Mouse (Mus musculus) lung, embryonic 16.5 days (tissue): ENCODE data around the gene Gabrg3. TPM values are rescaled to one million over a fixed set of nuclear protein-coding genes. Genes with fewer than 3 reads are reported as not detected.

ENCODE experiments used
- ATAC-seq: fragments of 200-750 bp; cut with Nextera tagmentation; 2 replicates; pipeline ENCODE4 v1.8.0; 2017; ENCODE audit warnings: low read depth, mild to moderate bottlenecking, moderate library complexity
- H3K27ac ChIP-seq: fragments of 300-500 bp; sonication (generic); 2 replicates; pipeline ENCODE4 v1.5.1; 2014; ENCODE audit warnings: mild to moderate bottlenecking, control low read depth, low read length
- H3K27me3 ChIP-seq: fragments of 300-500 bp; sonication (generic); 2 replicates; pipeline ENCODE4 v1.6.1; 2014; ENCODE audit warnings: low read depth, low read length, mixed read lengths; ENCODE audit not compliant: control insufficient read depth, insufficient read depth
- H3K36me3 ChIP-seq: fragments of 300-500 bp; sonication (generic); 2 replicates; pipeline ENCODE4 v1.6.1; 2014; ENCODE audit warnings: low read length; ENCODE audit not compliant: control insufficient read depth, insufficient read depth
- H3K4me1 ChIP-seq: fragments of 300-500 bp; sonication (generic); replicated peaks from 2 replicates; pipeline ENCODE4 v1.6.1; 2014; ENCODE audit warnings: low read length, mixed read lengths; ENCODE audit not compliant: control insufficient read depth, insufficient read depth
- H3K4me2 ChIP-seq: fragments of 300-500 bp; sonication (generic); 2 replicates; pipeline ENCODE4 v1.6.1; 2014; ENCODE audit warnings: low read depth, low read length, control low read depth
- H3K4me3 ChIP-seq: fragments of 300-500 bp; sonication (generic); 2 replicates; pipeline ENCODE4 v1.5.1; 2014; ENCODE audit warnings: mild to moderate bottlenecking, low read length, control low read depth
- H3K9ac ChIP-seq: fragments of 300-500 bp; sonication (generic); 2 replicates; pipeline ENCODE4 v1.6.1; 2014; ENCODE audit warnings: low read length, control low read depth
- H3K9me3 ChIP-seq: fragments of 300-500 bp; sonication (generic); 2 replicates; pipeline ENCODE4 v1.6.1; 2016; ENCODE audit warnings: low read length; ENCODE audit not compliant: control insufficient read depth
- WGBS: fragments of 180-500 bp; shearing (Covaris S2); extraction: QIAGEN DNeasy Blood & Tissue Kit; methylation state at CpG from one replicate; pipeline ENCODE4 v1.1.7; 2014; 5-methylcytosine and 5-hydroxymethylcytosine counted together
- polyA plus RNA-seq: library from polyadenylated mRNA; unstranded; fragments of >200 nt; fragmentation: Nextera tagmentation; extraction: Ambion mirVana; gene quantifications from 2 replicates; pipeline ENCODE4 v1.2.1, GENCODE M21; 2015

Gabrg3 gene
- 0.25 and 0.28 TPM in 2 replicates for polyA plus RNA-seq

DNA sequence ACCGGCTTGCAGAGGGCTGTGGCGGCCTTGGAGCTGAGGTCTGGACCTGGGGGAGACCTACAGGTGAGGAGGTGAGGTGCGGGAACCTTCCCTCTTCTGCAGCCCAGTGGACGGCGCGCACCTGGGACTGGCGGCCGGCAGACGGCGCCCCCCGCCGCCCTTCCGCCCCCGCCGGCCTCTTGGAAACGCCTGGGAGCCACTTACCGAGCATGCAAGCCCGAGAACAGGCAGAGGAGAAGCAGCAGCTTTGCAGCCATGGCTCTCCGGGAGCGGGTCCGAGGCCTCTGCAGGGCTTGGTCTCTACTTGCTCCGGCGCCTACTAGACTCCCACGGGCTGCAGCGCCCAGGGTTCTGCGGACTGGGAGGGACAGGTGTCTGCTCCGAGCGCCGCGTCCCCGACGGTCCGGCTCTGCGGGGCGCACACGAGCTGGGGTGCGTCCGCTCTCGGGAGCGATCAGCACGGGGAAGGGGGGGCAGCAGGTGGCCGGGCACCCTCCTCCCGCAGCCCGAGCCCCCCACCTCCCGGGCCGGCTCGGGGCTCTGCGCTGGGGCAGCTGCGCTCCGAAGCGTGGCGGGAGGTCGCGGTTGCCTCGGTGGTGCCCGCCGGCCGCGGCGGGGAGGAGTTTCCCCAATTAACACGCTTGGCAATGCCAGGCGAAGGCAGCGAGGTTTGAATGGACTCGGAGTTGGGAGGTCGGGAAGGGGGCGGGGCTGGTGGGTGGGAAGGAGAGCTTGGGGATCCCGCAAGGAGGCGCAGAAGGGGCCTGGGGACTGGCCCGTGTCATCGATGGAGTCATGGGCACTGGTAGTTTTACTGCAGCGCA lies at the start of gene Gabrg3:
TSS of gene Gabrg3 (minus strand) at position 672 of the 824 bp plus-strand sequence.
- WGBS = under 1% methylated on average over 45 of the region's 71 CpGs
- peak within 1 kb of the TSS; percentile 81 for H3K4me2 ChIP-seq

DNA sequence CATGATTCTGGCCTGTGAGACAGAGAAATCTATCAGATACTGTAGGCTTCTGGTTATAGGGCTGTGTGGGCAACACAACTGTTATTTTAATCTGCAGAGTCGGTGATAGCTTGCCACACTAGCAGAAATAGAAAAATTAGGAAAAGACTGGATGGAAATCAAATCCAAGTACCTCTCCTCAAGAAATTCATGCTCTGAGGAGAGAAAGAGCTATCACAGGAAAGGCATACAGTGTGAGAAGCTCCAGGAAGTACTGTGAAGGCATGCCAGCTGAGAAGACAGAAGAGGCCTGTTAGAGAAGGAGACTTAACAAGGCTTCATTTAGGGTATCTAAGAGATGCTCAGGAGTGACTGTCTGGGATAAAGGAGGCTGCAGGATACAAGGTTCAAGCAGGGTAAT lies 35.7 kb upstream of the Gabrg3 start:
- Histone ChIP-seq H3K27me3 (no peaks in the 10 kb centered on the region), H3K27ac (no peak overlapping the region), H3K4me3 (no peak overlapping the region), H3K36me3 (no peaks in the 10 kb centered on the region), H3K9me3 (no peaks in the 10 kb centered on the region), H3K9ac (no peak overlapping the region), H3K4me2 (no peak overlapping the region), H3K4me1 (no peaks in the 10 kb centered on the region)
- ATAC-seq = no peak
- 82% methylated on average over 1 of the region's 1 CpGs for WGBS

More for the DNA sequence above, at the start of gene Gabrg3:
- Histone ChIP-seq H3K27ac (no peak within 1 kb of the TSS), H3K9me3 (no peaks in the 10 kb centered on the region), H3K4me1 (peaks cover 6% of the 10 kb centered on the region; the same call in 1 of the 2 replicates), H3K4me3 (peak within 1 kb of the TSS; percentile 51), H3K36me3 (no peaks in the 10 kb centered on the region), H3K9ac (peak within 1 kb of the TSS; percentile 24; the same call in 1 of the 2 replicates), H3K27me3 (peaks cover 18% of the 10 kb centered on the region)
- ATAC-seq = peak; percentile 41; the same call in 1 of the 2 replicates

DNA sequence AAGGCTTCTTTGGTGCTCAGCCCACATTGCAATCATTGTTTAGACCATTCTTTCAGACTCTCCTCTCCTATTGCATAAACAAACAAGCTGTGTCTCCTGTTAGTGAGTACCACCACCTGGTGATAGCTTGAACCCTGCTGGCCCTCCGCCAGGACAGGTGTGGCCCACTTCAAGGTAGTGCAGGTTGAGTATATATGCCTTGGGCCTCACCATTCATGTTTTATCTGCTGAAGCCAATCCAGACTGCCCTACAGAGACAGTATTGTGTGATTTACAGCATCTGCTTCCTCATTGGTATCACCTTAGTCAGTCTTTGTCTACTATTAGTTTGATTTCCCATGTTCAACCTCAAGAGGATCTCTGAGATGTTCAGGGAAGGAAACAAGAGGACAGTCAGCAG lies 34.1 kb upstream of the Gabrg3 start:
- 57% methylated on average over 1 of the region's 1 CpGs for WGBS
- ATAC-seq = no peak
- no peaks in the 10 kb centered on the region for H3K27me3 ChIP-seq
- no peaks in the 10 kb centered on the region for H3K9me3 ChIP-seq
- no peaks in the 10 kb centered on the region for H3K36me3 ChIP-seq
- H3K4me2 ChIP-seq = no peak overlapping the region
- H3K27ac ChIP-seq = no peak overlapping the region
- H3K4me1 ChIP-seq = no peaks in the 10 kb centered on the region
- H3K4me3 ChIP-seq = no peak overlapping the region
- H3K9ac ChIP-seq = no peak overlapping the region

GRCm38 (mm10) chr7:57419392-57419791 lies 32.4 kb upstream of the Gabrg3 start, which contains the start of gene Gabrb3:
Gabrb3 (plus strand) TSS chr7:57419692.
- Histone ChIP-seq H3K27me3 (no peaks in the 10 kb centered on the region), H3K9me3 (no peaks in the 10 kb centered on the region), H3K4me1 (no peaks in the 10 kb centered on the region), H3K4me3 (no peak within 1 kb of the TSS), H3K4me2 (no peak within 1 kb of the TSS), H3K36me3 (no peaks in the 10 kb centered on the region), H3K27ac (no peak within 1 kb of the TSS), H3K9ac (no peak within 1 kb of the TSS)
- 54% methylated on average over 2 of the region's 2 CpGs for WGBS
- no peak for ATAC-seq

GRCm38 (mm10) chr7:57412896-57413295 lies 25.9 kb upstream of the Gabrg3 start:
- Histone ChIP-seq H3K27ac (no peak overlapping the region), H3K27me3 (no peaks in the 10 kb centered on the region), H3K4me2 (no peak overlapping the region), H3K9me3 (no peaks in the 10 kb centered on the region), H3K36me3 (no peaks in the 10 kb centered on the region), H3K4me3 (no peak overlapping the region), H3K4me1 (no peaks in the 10 kb centered on the region), H3K9ac (no peak overlapping the region)
- 22% methylated on average over 1 of the region's 1 CpGs for WGBS
- no peak for ATAC-seq

DNA sequence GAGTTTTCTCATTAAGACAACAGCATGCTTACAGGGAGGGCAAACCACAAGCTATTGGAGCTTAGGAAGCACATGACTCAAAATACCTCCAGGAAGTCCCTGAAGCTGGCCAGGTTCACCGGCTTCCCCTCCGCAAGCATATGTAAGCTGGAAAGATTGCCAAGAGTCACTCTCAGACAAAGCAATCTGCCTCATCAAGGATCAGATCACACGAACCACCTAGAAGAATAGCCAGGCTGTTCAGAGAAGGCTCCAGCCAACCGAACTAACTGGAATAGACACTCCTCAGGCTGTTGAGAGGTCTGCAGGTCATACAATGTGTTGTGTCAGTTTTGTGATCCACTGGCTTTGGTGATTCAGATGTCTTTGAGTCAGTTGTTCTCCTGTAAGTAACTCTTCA lies 24.2 kb upstream of the Gabrg3 start:
- Histone ChIP-seq H3K27ac (no peak overlapping the region), H3K9me3 (no peaks in the 10 kb centered on the region), H3K4me3 (no peak overlapping the region), H3K4me1 (no peaks in the 10 kb centered on the region), H3K36me3 (no peaks in the 10 kb centered on the region), H3K27me3 (no peaks in the 10 kb centered on the region), H3K4me2 (no peak overlapping the region), H3K9ac (no peak overlapping the region)
- WGBS = 68% methylated on average over 4 of the region's 4 CpGs
- no peak for ATAC-seq

- no peak for ATAC-seq
- Histone ChIP-seq H3K9me3 (no peaks in the 10 kb centered on the region), H3K27ac (no peak overlapping the region), H3K4me2 (no peak overlapping the region), H3K4me3 (no peak overlapping the region), H3K36me3 (no peaks in the 10 kb centered on the region), H3K4me1 (no peaks in the 10 kb centered on the region), H3K9ac (no peak overlapping the region), H3K27me3 (no peaks in the 10 kb centered on the region)
- 75% methylated on average over 4 of the region's 4 CpGs for WGBS
Measured at GRCm38 (mm10) chr7:57393551-57393950, 6.6 kb upstream of the Gabrg3 start.

DNA sequence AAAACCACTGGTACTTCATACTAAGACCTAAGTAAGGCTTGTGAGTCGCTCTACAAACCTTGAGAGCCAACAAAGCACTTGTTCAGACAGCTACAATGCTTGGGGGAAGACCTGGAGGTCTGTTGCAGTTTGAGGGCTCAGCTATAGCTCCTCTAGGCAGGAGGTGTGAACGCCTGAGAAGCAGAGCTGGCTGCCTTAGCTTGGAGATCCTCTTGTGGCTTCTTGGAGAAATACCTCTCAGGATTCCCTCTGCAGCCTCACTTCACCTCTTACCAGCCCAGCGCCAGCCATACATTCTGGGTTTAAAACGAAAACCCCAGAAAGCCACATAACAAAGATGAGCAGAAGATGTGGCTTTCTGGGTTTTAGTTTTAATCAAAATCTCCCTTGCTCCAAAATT lies 3.1 kb upstream of the Gabrg3 start:
- no peaks in the 10 kb centered on the region for H3K9me3 ChIP-seq
- no peak for ATAC-seq
- no peak overlapping the region for H3K27ac ChIP-seq
- H3K4me3 ChIP-seq = no peak overlapping the region
- peaks cover 18% of the 10 kb centered on the region for H3K27me3 ChIP-seq
- H3K4me1 ChIP-seq = peaks cover 6% of the 10 kb centered on the region; the same call in 1 of the 2 replicates
- no peaks in the 10 kb centered on the region for H3K36me3 ChIP-seq
- WGBS = 28% methylated on average over 4 of the region's 4 CpGs
- no peak overlapping the region for H3K9ac ChIP-seq
- H3K4me2 ChIP-seq = no peak overlapping the region

DNA sequence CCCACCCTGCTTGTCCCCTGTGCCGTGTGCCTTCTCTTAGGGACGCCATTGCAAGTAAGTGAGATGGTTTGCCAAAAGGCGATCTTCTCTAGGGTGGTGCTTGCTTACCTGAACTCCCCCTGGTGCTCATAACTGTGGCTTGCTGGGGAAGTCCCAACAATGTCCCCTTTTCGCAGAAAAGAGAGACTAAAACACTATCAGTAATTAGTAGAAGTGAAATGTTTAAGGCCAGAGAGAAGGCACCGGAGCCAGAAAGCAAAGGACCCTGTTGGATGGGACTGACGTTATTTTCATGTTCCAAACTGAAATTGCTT lies 310 bp upstream of the Gabrg3 start:
- 23% methylated on average over 6 of the region's 6 CpGs for WGBS
- Histone ChIP-seq H3K27ac (no peak overlapping the region), H3K9ac (no peak overlapping the region), H3K4me1 (peaks cover 6% of the 10 kb centered on the region; the same call in 1 of the 2 replicates), H3K9me3 (no peaks in the 10 kb centered on the region), H3K4me3 (peak overlapping the region; percentile 51), H3K27me3 (peaks cover 18% of the 10 kb centered on the region), H3K4me2 (peak overlapping the region; percentile 81), H3K36me3 (no peaks in the 10 kb centered on the region)
- no peak for ATAC-seq
